Mouse (Mus musculus) embryonic facial prominence, embryonic 13.5 days (tissue): ENCODE data around the gene Zyx. TPM values are rescaled to one million over a fixed set of nuclear protein-coding genes. Genes with fewer than 3 reads are reported as not detected.

Experiments used
- ATAC-seq: fragments of 200-750 bp; cut with Nextera tagmentation; 2 replicates; pipeline ENCODE4 v1.8.0; 2017; ENCODE audit warnings: low read depth; ENCODE audit not compliant: insufficient number of reproducible peaks, insufficient read depth, low FRiP score, low TSS enrichment
- H3K27ac ChIP-seq: fragments of 300-500 bp; sonication (generic); 2 replicates; pipeline ENCODE4 v1.5.1; 2015; ENCODE audit warnings: moderate library complexity, mild to moderate bottlenecking, inconsistent platforms
- H3K27me3 ChIP-seq: fragments of 300-500 bp; sonication (generic); 2 replicates; pipeline ENCODE4 v1.6.1; 2015; ENCODE audit warnings: mild to moderate bottlenecking, inconsistent platforms
- H3K36me3 ChIP-seq: fragments of 300-500 bp; sonication (generic); 2 replicates; pipeline ENCODE4 v1.6.1; 2015; ENCODE audit warnings: mild to moderate bottlenecking, inconsistent platforms
- H3K4me1 ChIP-seq: fragments of 300-500 bp; sonication (generic); 2 replicates; pipeline ENCODE4 v1.6.1; 2015; ENCODE audit warnings: inconsistent platforms
- H3K4me2 ChIP-seq: fragments of 300-500 bp; sonication (generic); 2 replicates; pipeline ENCODE4 v1.6.1; 2015; ENCODE audit warnings: moderate library complexity, mild to moderate bottlenecking, inconsistent platforms
- H3K4me3 ChIP-seq: fragments of 300-500 bp; sonication (generic); 2 replicates; pipeline ENCODE4 v1.5.1; 2015; ENCODE audit warnings: mild to moderate bottlenecking, inconsistent platforms
- H3K9ac ChIP-seq: fragments of 300-500 bp; sonication (generic); 2 replicates; pipeline ENCODE4 v1.6.1; 2015; ENCODE audit warnings: mild to moderate bottlenecking, inconsistent platforms
- H3K9me3 ChIP-seq: fragments of 300-500 bp; sonication (generic); 2 replicates; pipeline ENCODE4 v1.6.1; 2016; ENCODE audit warnings: inconsistent platforms
- WGBS: fragments of 180-500 bp; shearing (Covaris S2); methylation state at CpG from one replicate; pipeline ENCODE4 v1.1.7; 2015; ENCODE audit warnings: mixed read lengths; 5-methylcytosine and 5-hydroxymethylcytosine counted together
- polyA plus RNA-seq: library from polyadenylated mRNA; unstranded; fragments of >200 nt; fragmentation: Nextera tagmentation; extraction: Ambion mirVana; gene quantifications from 2 replicates; pipeline ENCODE4 v1.2.1, GENCODE M21; 2015

Zyx gene
- polyA plus RNA-seq, 1 experiment from 2014 or later, result 77.2 TPM

GRCm38 (mm10) chr6:42381916-42382381 is 32.5 kb downstream of the Zyx start:
- Histone ChIP-seq H3K36me3 (no peaks in the 10 kb centered on the region), H3K9me3 (no peaks in the 10 kb centered on the region), H3K9ac (no peak overlapping the region), H3K4me1 (0 out of 2 replicates have a peak, but pooled peaks cover 3% of the 10 kb centered on the region), H3K27me3 (no peaks in the 10 kb centered on the region), H3K4me3 (no peak overlapping the region), H3K27ac (no peak overlapping the region), H3K4me2 (no peak overlapping the region)
- ATAC-seq, result no peak
- 56% methylated on average over 9 of the region's 9 CpGs for WGBS

GRCm38 (mm10) chr6:42383360-42383759 is 33.9 kb downstream of the Zyx start:
- no peaks in the 10 kb centered on the region for H3K27me3 ChIP-seq
- 86% methylated on average over 5 of the region's 5 CpGs for WGBS
- no peak overlapping the region for H3K9ac ChIP-seq
- no peak overlapping the region for H3K4me2 ChIP-seq
- no peaks in the 10 kb centered on the region for H3K36me3 ChIP-seq
- H3K27ac ChIP-seq, result no peak overlapping the region
- H3K4me1 ChIP-seq, result 0 out of 2 replicates have a peak, but pooled peaks cover 3% of the 10 kb centered on the region
- no peak overlapping the region for H3K4me3 ChIP-seq
- no peak for ATAC-seq
- H3K9me3 ChIP-seq, result no peaks in the 10 kb centered on the region

GRCm38 (mm10) chr6:42385635-42386034 is 36.2 kb downstream of the Zyx start:
- no peaks in the 10 kb centered on the region for H3K36me3 ChIP-seq
- H3K4me2 ChIP-seq, result no peak overlapping the region
- H3K4me1 ChIP-seq, result 0 out of 2 replicates have a peak, but pooled peaks cover 3% of the 10 kb centered on the region
- no peak overlapping the region for H3K9ac ChIP-seq
- no peak overlapping the region for H3K27ac ChIP-seq
- H3K4me3 ChIP-seq, result no peak overlapping the region
- WGBS, result 77% methylated on average over 4 of the region's 4 CpGs
- H3K9me3 ChIP-seq, result no peaks in the 10 kb centered on the region
- H3K27me3 ChIP-seq, result no peaks in the 10 kb centered on the region
- ATAC-seq, result no peak

- no peak overlapping the region for H3K4me3 ChIP-seq
- no peaks in the 10 kb centered on the region for H3K9me3 ChIP-seq
- H3K9ac ChIP-seq, result no peak overlapping the region
- no peak overlapping the region for H3K4me2 ChIP-seq
- no peaks in the 10 kb centered on the region for H3K36me3 ChIP-seq
- 49% methylated on average over 2 of the region's 2 CpGs for WGBS
- no peak overlapping the region for H3K27ac ChIP-seq
- ATAC-seq, result no peak
- no peaks in the 10 kb centered on the region; the same call in 1 of the 2 replicates for H3K4me1 ChIP-seq
- H3K27me3 ChIP-seq, result no peaks in the 10 kb centered on the region
Observed at GRCm38 (mm10) chr6:42391796-42392330, 42.4 kb downstream of the Zyx start.

- no peaks in the 10 kb centered on the region; the same call in 1 of the 2 replicates for H3K4me1 ChIP-seq
- WGBS, result 62% methylated on average over 9 of the region's 9 CpGs
- no peak overlapping the region; the same call in 1 of the 2 replicates for H3K27ac ChIP-seq
- H3K9me3 ChIP-seq, result no peaks in the 10 kb centered on the region
- no peak overlapping the region for H3K9ac ChIP-seq
- no peaks in the 10 kb centered on the region for H3K27me3 ChIP-seq
- no peak overlapping the region for H3K4me3 ChIP-seq
- H3K4me2 ChIP-seq, result no peak overlapping the region
- H3K36me3 ChIP-seq, result no peaks in the 10 kb centered on the region
- 0 out of 2 replicates have a peak, but pooled peaks have one; percentile 37 for ATAC-seq
Observed at GRCm38 (mm10) chr6:42395960-42396809, 46.8 kb downstream of the Zyx start.

- H3K27ac ChIP-seq, result no peak overlapping the region
- WGBS, result 69% methylated on average over 3 of the region's 3 CpGs
- H3K36me3 ChIP-seq, result no peaks in the 10 kb centered on the region
- H3K9me3 ChIP-seq, result no peaks in the 10 kb centered on the region
- no peak for ATAC-seq
- H3K27me3 ChIP-seq, result no peaks in the 10 kb centered on the region
- H3K4me2 ChIP-seq, result no peak overlapping the region
- H3K4me1 ChIP-seq, result no peaks in the 10 kb centered on the region; the same call in 1 of the 2 replicates
- no peak overlapping the region for H3K9ac ChIP-seq
- H3K4me3 ChIP-seq, result no peak overlapping the region
Observed at GRCm38 (mm10) chr6:42397041-42397657, 47.7 kb downstream of the Zyx start.

GRCm38 (mm10) chr6:42398285-42398684 is 48.9 kb downstream of the Zyx start:
- H3K27ac ChIP-seq, result no peak overlapping the region
- no peak overlapping the region for H3K9ac ChIP-seq
- no peak overlapping the region for H3K4me2 ChIP-seq
- H3K4me3 ChIP-seq, result no peak overlapping the region
- ATAC-seq, result no peak
- no peaks in the 10 kb centered on the region; the same call in 1 of the 2 replicates for H3K4me1 ChIP-seq
- H3K9me3 ChIP-seq, result no peaks in the 10 kb centered on the region
- WGBS, result 90% methylated on average over 3 of the region's 3 CpGs
- no peaks in the 10 kb centered on the region for H3K27me3 ChIP-seq
- no peaks in the 10 kb centered on the region for H3K36me3 ChIP-seq

- Histone ChIP-seq H3K4me2 (no peak overlapping the region), H3K4me1 (no peaks in the 10 kb centered on the region; the same call in 1 of the 2 replicates), H3K36me3 (no peaks in the 10 kb centered on the region), H3K9me3 (no peaks in the 10 kb centered on the region), H3K4me3 (no peak overlapping the region), H3K27me3 (no peaks in the 10 kb centered on the region), H3K27ac (no peak overlapping the region), H3K9ac (no peak overlapping the region)
- WGBS, result 90% methylated on average over 1 of the region's 1 CpGs
- ATAC-seq, result no peak
Observed at GRCm38 (mm10) chr6:42398998-42399397, 49.6 kb downstream of the Zyx start.

GRCm38 (mm10) chr6:42399938-42400337 is 50.5 kb downstream of the Zyx start, which contains the start of gene Tas2r143:
Gene Tas2r143 (plus strand): TSS chr6:42400238.
- WGBS, result 79% methylated on average over 1 of the region's 1 CpGs
- Histone ChIP-seq H3K9ac (no peak within 1 kb of the TSS), H3K4me3 (no peak within 1 kb of the TSS), H3K27me3 (no peaks in the 10 kb centered on the region), H3K36me3 (no peaks in the 10 kb centered on the region), H3K9me3 (no peaks in the 10 kb centered on the region), H3K4me1 (no peaks in the 10 kb centered on the region; the same call in 1 of the 2 replicates), H3K27ac (no peak within 1 kb of the TSS), H3K4me2 (no peak within 1 kb of the TSS)
- no peak for ATAC-seq

- no peak within 1 kb of the TSS for H3K9ac ChIP-seq
- H3K36me3 ChIP-seq, result no peaks in the 10 kb centered on the region
- H3K27me3 ChIP-seq, result no peaks in the 10 kb centered on the region
- no peak for ATAC-seq
- H3K27ac ChIP-seq, result no peak within 1 kb of the TSS
- no peaks in the 10 kb centered on the region for H3K4me1 ChIP-seq
- no peaks in the 10 kb centered on the region for H3K9me3 ChIP-seq
- no peak within 1 kb of the TSS for H3K4me3 ChIP-seq
- no peak within 1 kb of the TSS for H3K4me2 ChIP-seq
- WGBS, result 80% methylated on average over 2 of the region's 2 CpGs
Observed at GRCm38 (mm10) chr6:42405134-42405533, 55.7 kb downstream of the Zyx start, which contains the start of gene Tas2r135. Gene Tas2r135 (plus strand): TSS chr6:42405434.
